Mouse (Mus musculus) lung, embryonic 14.5 days (tissue): ENCODE measurements around the gene Hmgn2. TPM values are rescaled to one million over a fixed set of nuclear protein-coding genes. Genes with fewer than 3 reads are reported as not detected.

ENCODE experiments used
- ATAC-seq: fragments of 200-750 bp; cut with Nextera tagmentation; 2 replicates; pipeline ENCODE4 v1.8.0; 2017; ENCODE audit warnings: mild to moderate bottlenecking, moderate TSS enrichment, moderate library complexity; ENCODE audit not compliant: insufficient read depth
- DNase-seq: peaks from one replicate; pipeline ENCODE4 v3.0.0-alpha.2; 2015
- H3K27ac ChIP-seq: fragments of 300-500 bp; sonication (generic); 2 replicates; pipeline ENCODE4 v1.5.1; 2014; ENCODE audit warnings: low read depth, mild to moderate bottlenecking, moderate library complexity
- H3K27me3 ChIP-seq: fragments of 300-500 bp; sonication (generic); 2 replicates; pipeline ENCODE4 v1.6.1; 2014; ENCODE audit warnings: low read length, control low read depth; ENCODE audit not compliant: insufficient read depth
- H3K36me3 ChIP-seq: fragments of 300-500 bp; sonication (generic); 2 replicates; pipeline ENCODE4 v1.6.1; 2014; ENCODE audit warnings: control low read depth; ENCODE audit not compliant: insufficient read depth
- H3K4me1 ChIP-seq: fragments of 300-500 bp; sonication (generic); 2 replicates; pipeline ENCODE4 v1.6.1; 2014; ENCODE audit warnings: antibody characterized with exemption, control low read depth; ENCODE audit not compliant: insufficient read depth
- H3K4me2 ChIP-seq: fragments of 300-500 bp; sonication (generic); 2 replicates; pipeline ENCODE4 v1.6.1; 2014; ENCODE audit warnings: mild to moderate bottlenecking
- H3K4me3 ChIP-seq: fragments of 300-500 bp; sonication (generic); 2 replicates; pipeline ENCODE4 v1.5.1; 2014; ENCODE audit warnings: low read depth, low read length
- H3K9ac ChIP-seq: fragments of 300-500 bp; sonication (generic); 2 replicates; pipeline ENCODE4 v1.6.1; 2014
- H3K9me3 ChIP-seq: fragments of 300-500 bp; sonication (generic); 2 replicates; pipeline ENCODE4 v1.6.1; 2016; ENCODE audit warnings: low read depth, low read length, control low read depth
- CTCF ChIP-seq: IDR thresholded peaks from 2 replicates; pipeline ENCODE4 v1.5.1; 2016; ENCODE audit warnings: antibody characterized with exemption, low read depth
- WGBS: fragments of 180-500 bp; shearing (Covaris S2); extraction: QIAGEN DNeasy Blood & Tissue Kit; methylation state at CpG from one replicate; pipeline ENCODE4 v1.1.7; 2014; 5-methylcytosine and 5-hydroxymethylcytosine counted together
- polyA plus RNA-seq: library from polyadenylated mRNA; unstranded; fragments of >200 nt; fragmentation: Nextera tagmentation; extraction: Ambion mirVana; gene quantifications from 2 replicates; pipeline ENCODE4 v1.2.1, GENCODE M21; 2014

Hmgn2 gene
- polyA plus RNA-seq, 1 experiment from 2014 or later, result 3,363 TPM

GRCm38 (mm10) chr4:134009709-134010108 lies 41.3 kb upstream of the Hmgn2 start:
- TF ChIP-seq CTCF, result no peak

GRCm38 (mm10) chr4:134006845-134007244 lies 38.4 kb upstream of the Hmgn2 start:
- Histone ChIP-seq H3K9me3 (no peaks in the 10 kb centered on the region), H3K4me2 (no peak overlapping the region), H3K4me3 (no peak overlapping the region), H3K27me3 (no peaks in the 10 kb centered on the region), H3K9ac (no peak overlapping the region), H3K36me3 (no peaks in the 10 kb centered on the region), H3K27ac (no peak overlapping the region), H3K4me1 (no peaks in the 10 kb centered on the region)
- no peak for ATAC-seq
- WGBS, result 68% methylated on average over 3 of the region's 3 CpGs
- TF ChIP-seq CTCF, result no peak
- DNase-seq, result no peak

More at GRCm38 (mm10) chr4:134009709-134010108, 41.3 kb upstream of the Hmgn2 start:
- 49% methylated on average over 6 of the region's 6 CpGs for WGBS
- no peak for DNase-seq
- Histone ChIP-seq H3K36me3 (no peaks in the 10 kb centered on the region), H3K4me3 (no peak overlapping the region), H3K27me3 (0 out of 2 replicates have a peak, but pooled peaks cover 3% of the 10 kb centered on the region), H3K9me3 (no peaks in the 10 kb centered on the region), H3K27ac (no peak overlapping the region), H3K9ac (no peak overlapping the region), H3K4me1 (no peaks in the 10 kb centered on the region), H3K4me2 (no peak overlapping the region)
- no peak for ATAC-seq

- whole genome bisulfite sequencing, result 78% methylated on average over 12 of the region's 12 CpGs
- Histone ChIP-seq H3K27me3 (no peaks in the 10 kb centered on the region), H3K9me3 (no peaks in the 10 kb centered on the region), H3K27ac (no peak overlapping the region), H3K4me3 (no peak overlapping the region), H3K4me2 (no peak overlapping the region), H3K36me3 (no peaks in the 10 kb centered on the region), H3K4me1 (no peaks in the 10 kb centered on the region), H3K9ac (no peak overlapping the region; the same call in 1 of the 2 replicates)
- DNase-seq (no peak), ATAC-seq (no peak)
- TF ChIP-seq CTCF, result no peak
These were observed 37.3 kb upstream of the Hmgn2 start for GRCm38 (mm10) chr4:134005581-134006358.

- TF ChIP-seq CTCF, result no peak
- no peak for ATAC-seq
- H3K9ac ChIP-seq, result no peak overlapping the region
These were observed 34.5 kb upstream of the Hmgn2 start for GRCm38 (mm10) chr4:134002903-134003302.

GRCm38 (mm10) chr4:134002246-134002645 lies 33.8 kb upstream of the Hmgn2 start:
- Histone ChIP-seq H3K9ac (no peak overlapping the region), H3K4me2 (no peak overlapping the region), H3K9me3 (no peaks in the 10 kb centered on the region), H3K36me3 (peaks cover 6% of the 10 kb centered on the region; the same call in 1 of the 2 replicates), H3K4me3 (no peak overlapping the region), H3K4me1 (no peaks in the 10 kb centered on the region), H3K27me3 (no peaks in the 10 kb centered on the region), H3K27ac (no peak overlapping the region)
- no peak for TF ChIP-seq CTCF
- WGBS, result 50% methylated on average over 4 of the region's 4 CpGs
- no peak for DNase-seq
- ATAC-seq, result no peak

More at GRCm38 (mm10) chr4:134002903-134003302, 34.5 kb upstream of the Hmgn2 start:
- Histone ChIP-seq H3K4me2 (no peak overlapping the region), H3K4me1 (no peaks in the 10 kb centered on the region), H3K27ac (no peak overlapping the region), H3K4me3 (no peak overlapping the region), H3K27me3 (no peaks in the 10 kb centered on the region), H3K9me3 (no peaks in the 10 kb centered on the region), H3K36me3 (peaks cover 2% of the 10 kb centered on the region; the same call in 1 of the 2 replicates)
- DNase-seq, result no peak
- WGBS, result 56% methylated on average over 5 of the region's 5 CpGs

- 49% methylated on average over 10 of the region's 10 CpGs for WGBS
- no peak for DNase-seq
- no peak for ATAC-seq
These were observed 33.3 kb upstream of the Hmgn2 start for GRCm38 (mm10) chr4:134001710-134002109.

More at GRCm38 (mm10) chr4:134001710-134002109, 33.3 kb upstream of the Hmgn2 start:
- no peak overlapping the region for H3K9ac ChIP-seq
- no peaks in the 10 kb centered on the region for H3K9me3 ChIP-seq
- H3K27ac ChIP-seq, result no peak overlapping the region
- H3K4me3 ChIP-seq, result no peak overlapping the region
- no peak for TF ChIP-seq CTCF
- H3K36me3 ChIP-seq, result peaks cover 10% of the 10 kb centered on the region
- no peaks in the 10 kb centered on the region for H3K27me3 ChIP-seq
- peak overlapping the region; percentile 88; the same call in 1 of the 2 replicates for H3K4me2 ChIP-seq
- no peaks in the 10 kb centered on the region for H3K4me1 ChIP-seq
